Mouse (Mus musculus): Measurements from ENCODE around the gene Ccrl2. TPM values are rescaled to one million over a fixed set of nuclear protein-coding genes. Genes with fewer than 3 reads are reported as not detected.

The Ccrl2 gene
- total and polyA plus RNA-seq, 2 experiments = 1.8 to 3.2 TPM

- no peaks in the 10 kb centered on the region for H3K36me3 ChIP-seq (ENCODE audit: control insufficient read depth, insufficient read depth, low read length)
- H3K9ac ChIP-seq (ENCODE audit: low read depth, low read length) = no peak overlapping the region
- no peak overlapping the region for H3K4me3 ChIP-seq (ENCODE audit: insufficient read depth, low read depth, low read length)
- TF ChIP-seq CTCF (IDR thresholded peaks at IDR 0.05; ENCODE audit: low read depth, low read length) (no peak), POLR2A (IDR thresholded peaks at IDR 0.05; ENCODE audit: extremely low read depth, insufficient read depth, low read length) (no peak)
- no peaks in the 10 kb centered on the region for H3K27me3 ChIP-seq (ENCODE audit: control insufficient read depth, insufficient read depth, low read length)
- no peaks in the 10 kb centered on the region for H3K4me1 ChIP-seq (ENCODE audit: control insufficient read depth, insufficient read depth, low read length)
- DNase-seq (ENCODE audit: extremely low read depth, low read depth, low spot score) = no peak
- 17% methylated on average over 4 of the region's 5 CpGs for WGBS
- no peaks in the 10 kb centered on the region for H3K79me2 ChIP-seq (ENCODE audit: control insufficient read depth, insufficient read depth, low read length)
- H3K27ac ChIP-seq (replicated peaks; ENCODE audit: insufficient read depth, low read depth, low read length) = no peak overlapping the region
These were observed 30.6 kb upstream of the Ccrl2 start for GRCm38 (mm10) chr9:111087960-111088359.

- Histone ChIP-seq H3K9ac (ENCODE audit: low read depth, low read length) (no peak overlapping the region), H3K4me3 (ENCODE audit: insufficient read depth, low read depth, low read length) (no peak overlapping the region), H3K79me2 (ENCODE audit: control insufficient read depth, insufficient read depth, low read length) (no peaks in the 10 kb centered on the region), H3K4me1 (ENCODE audit: control insufficient read depth, insufficient read depth, low read length) (no peaks in the 10 kb centered on the region), H3K27ac (replicated peaks; ENCODE audit: insufficient read depth, low read depth, low read length) (no peak overlapping the region), H3K27me3 (ENCODE audit: control insufficient read depth, insufficient read depth, low read length) (no peaks in the 10 kb centered on the region), H3K36me3 (ENCODE audit: control insufficient read depth, insufficient read depth, low read length) (no peaks in the 10 kb centered on the region)
- TF ChIP-seq POLR2A (IDR thresholded peaks at IDR 0.05; ENCODE audit: extremely low read depth, insufficient read depth, low read length) = no peak
- no peak for TF ChIP-seq CTCF (IDR thresholded peaks at IDR 0.05; ENCODE audit: low read depth, low read length)
- no peak for DNase-seq (ENCODE audit: extremely low read depth, low read depth, low spot score)
- 78% methylated on average over 3 of the region's 3 CpGs for WGBS
These were observed 29.8 kb upstream of the Ccrl2 start for GRCm38 (mm10) chr9:111086995-111087606.

GRCm38 (mm10) chr9:111086137-111086536 lies 28.8 kb upstream of the Ccrl2 start:
- 72% methylated on average over 6 of the region's 6 CpGs for WGBS
- no peak for TF ChIP-seq POLR2A (IDR thresholded peaks at IDR 0.05; ENCODE audit: extremely low read depth, insufficient read depth, low read length)
- H3K79me2 ChIP-seq (ENCODE audit: control insufficient read depth, insufficient read depth, low read length) = no peaks in the 10 kb centered on the region
- H3K27me3 ChIP-seq (ENCODE audit: control insufficient read depth, insufficient read depth, low read length) = no peaks in the 10 kb centered on the region
- no peaks in the 10 kb centered on the region for H3K4me1 ChIP-seq (ENCODE audit: control insufficient read depth, insufficient read depth, low read length)
- no peak for DNase-seq (ENCODE audit: extremely low read depth, low read depth, low spot score)
- H3K4me3 ChIP-seq (ENCODE audit: insufficient read depth, low read depth, low read length) = no peak overlapping the region
- no peak overlapping the region for H3K9ac ChIP-seq (ENCODE audit: low read depth, low read length)
- no peak overlapping the region for H3K27ac ChIP-seq (replicated peaks; ENCODE audit: insufficient read depth, low read depth, low read length)
- H3K36me3 ChIP-seq (ENCODE audit: control insufficient read depth, insufficient read depth, low read length) = no peaks in the 10 kb centered on the region

GRCm38 (mm10) chr9:111085329-111085728 lies 28.0 kb upstream of the Ccrl2 start:
- TF ChIP-seq POLR2A (IDR thresholded peaks at IDR 0.05; ENCODE audit: extremely low read depth, insufficient read depth, low read length) (no peak), CTCF (IDR thresholded peaks at IDR 0.05; ENCODE audit: low read depth, low read length) (no peak)
- WGBS = 56% methylated on average over 4 of the region's 4 CpGs
- Histone ChIP-seq H3K79me2 (ENCODE audit: control insufficient read depth, insufficient read depth, low read length) (no peaks in the 10 kb centered on the region), H3K4me1 (ENCODE audit: control insufficient read depth, insufficient read depth, low read length) (no peaks in the 10 kb centered on the region), H3K27ac (replicated peaks; ENCODE audit: insufficient read depth, low read depth, low read length) (no peak overlapping the region), H3K4me3 (ENCODE audit: insufficient read depth, low read depth, low read length) (no peak overlapping the region), H3K9ac (ENCODE audit: low read depth, low read length) (no peak overlapping the region), H3K27me3 (ENCODE audit: control insufficient read depth, insufficient read depth, low read length) (no peaks in the 10 kb centered on the region), H3K36me3 (ENCODE audit: control insufficient read depth, insufficient read depth, low read length) (no peaks in the 10 kb centered on the region)
- no peak for DNase-seq (ENCODE audit: extremely low read depth, low read depth, low spot score)

GRCm38 (mm10) chr9:111081765-111082164 lies 24.4 kb upstream of the Ccrl2 start:
- Histone ChIP-seq H3K27me3 (ENCODE audit: control insufficient read depth, insufficient read depth, low read length) (no peaks in the 10 kb centered on the region), H3K9ac (ENCODE audit: low read depth, low read length) (no peak overlapping the region), H3K4me3 (ENCODE audit: insufficient read depth, low read depth, low read length) (no peak overlapping the region), H3K4me1 (ENCODE audit: control insufficient read depth, insufficient read depth, low read length) (no peaks in the 10 kb centered on the region), H3K27ac (replicated peaks; ENCODE audit: insufficient read depth, low read depth, low read length) (no peak overlapping the region), H3K36me3 (ENCODE audit: control insufficient read depth, insufficient read depth, low read length) (no peaks in the 10 kb centered on the region), H3K79me2 (ENCODE audit: control insufficient read depth, insufficient read depth, low read length) (no peaks in the 10 kb centered on the region)
- no peak for DNase-seq (ENCODE audit: extremely low read depth, low read depth, low spot score)
- WGBS = 90% methylated on average over 5 of the region's 5 CpGs
- TF ChIP-seq CTCF (IDR thresholded peaks at IDR 0.05; ENCODE audit: low read depth, low read length) (no peak), POLR2A (IDR thresholded peaks at IDR 0.05; ENCODE audit: extremely low read depth, insufficient read depth, low read length) (no peak)

GRCm38 (mm10) chr9:111080801-111081200 lies 23.5 kb upstream of the Ccrl2 start:
- Histone ChIP-seq H3K4me3 (ENCODE audit: insufficient read depth, low read depth, low read length) (no peak overlapping the region), H3K27ac (replicated peaks; ENCODE audit: insufficient read depth, low read depth, low read length) (no peak overlapping the region), H3K79me2 (ENCODE audit: control insufficient read depth, insufficient read depth, low read length) (no peaks in the 10 kb centered on the region), H3K9ac (ENCODE audit: low read depth, low read length) (no peak overlapping the region), H3K27me3 (ENCODE audit: control insufficient read depth, insufficient read depth, low read length) (no peaks in the 10 kb centered on the region), H3K4me1 (ENCODE audit: control insufficient read depth, insufficient read depth, low read length) (no peaks in the 10 kb centered on the region), H3K36me3 (ENCODE audit: control insufficient read depth, insufficient read depth, low read length) (no peaks in the 10 kb centered on the region)
- no peak for DNase-seq (ENCODE audit: extremely low read depth, low read depth, low spot score)
- 93% methylated on average over 8 of the region's 8 CpGs for WGBS
- no peak for TF ChIP-seq CTCF (IDR thresholded peaks at IDR 0.05; ENCODE audit: low read depth, low read length)
